Mouse (Mus musculus): ENCODE measurements around the gene Rabl2.

Rabl2 gene

DNA sequence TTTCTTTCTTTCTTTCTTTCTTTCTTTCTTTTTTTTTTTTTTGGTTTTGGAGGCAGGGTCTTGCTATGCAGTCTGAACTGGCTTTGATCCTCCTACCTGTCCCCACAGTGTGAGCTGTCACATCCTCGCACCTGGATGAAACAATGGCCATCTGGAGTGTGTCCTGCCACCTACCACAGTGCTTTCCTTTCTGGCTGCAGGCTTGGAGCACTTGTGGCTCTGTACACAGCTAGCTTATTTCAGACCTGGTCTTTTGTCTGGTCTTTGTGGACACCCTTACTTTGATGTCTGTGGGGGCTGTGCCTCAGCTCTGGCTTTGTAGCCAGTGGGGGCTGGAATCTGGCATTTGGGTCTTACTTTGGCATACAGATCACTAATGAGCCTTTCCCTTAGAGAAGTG, 40.0 kb downstream of the Rabl2 start:
- no peak for DNase-seq (ENCODE audit: low read depth, low spot score)

- no peak for DNase-seq (ENCODE audit: low read depth, low spot score)
Observed at GRCm38 (mm10) chr15:89550506-89550905, 41.2 kb downstream of the Rabl2 start.

DNA sequence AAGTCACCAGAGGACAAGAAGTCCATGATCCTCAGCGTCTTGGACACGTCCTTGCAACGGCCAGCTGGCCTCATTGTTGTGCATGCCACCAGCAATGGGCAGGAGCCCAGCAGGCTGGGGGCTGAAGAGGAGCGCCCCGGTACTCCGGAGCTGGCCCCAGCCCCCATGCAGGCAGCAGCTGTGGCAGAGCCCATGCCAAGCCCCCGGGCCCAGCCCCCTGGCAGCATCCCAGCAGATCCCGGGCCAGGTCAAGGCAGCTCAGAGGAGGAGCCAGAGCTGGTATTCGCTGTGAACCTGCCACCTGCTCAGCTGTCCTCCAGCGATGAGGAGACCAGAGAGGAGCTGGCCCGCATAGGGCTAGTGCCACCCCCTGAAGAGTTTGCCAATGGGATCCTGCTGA, 42.9 kb downstream of the Rabl2 start:
- no peak for DNase-seq (ENCODE audit: low read depth, low spot score)

DNA sequence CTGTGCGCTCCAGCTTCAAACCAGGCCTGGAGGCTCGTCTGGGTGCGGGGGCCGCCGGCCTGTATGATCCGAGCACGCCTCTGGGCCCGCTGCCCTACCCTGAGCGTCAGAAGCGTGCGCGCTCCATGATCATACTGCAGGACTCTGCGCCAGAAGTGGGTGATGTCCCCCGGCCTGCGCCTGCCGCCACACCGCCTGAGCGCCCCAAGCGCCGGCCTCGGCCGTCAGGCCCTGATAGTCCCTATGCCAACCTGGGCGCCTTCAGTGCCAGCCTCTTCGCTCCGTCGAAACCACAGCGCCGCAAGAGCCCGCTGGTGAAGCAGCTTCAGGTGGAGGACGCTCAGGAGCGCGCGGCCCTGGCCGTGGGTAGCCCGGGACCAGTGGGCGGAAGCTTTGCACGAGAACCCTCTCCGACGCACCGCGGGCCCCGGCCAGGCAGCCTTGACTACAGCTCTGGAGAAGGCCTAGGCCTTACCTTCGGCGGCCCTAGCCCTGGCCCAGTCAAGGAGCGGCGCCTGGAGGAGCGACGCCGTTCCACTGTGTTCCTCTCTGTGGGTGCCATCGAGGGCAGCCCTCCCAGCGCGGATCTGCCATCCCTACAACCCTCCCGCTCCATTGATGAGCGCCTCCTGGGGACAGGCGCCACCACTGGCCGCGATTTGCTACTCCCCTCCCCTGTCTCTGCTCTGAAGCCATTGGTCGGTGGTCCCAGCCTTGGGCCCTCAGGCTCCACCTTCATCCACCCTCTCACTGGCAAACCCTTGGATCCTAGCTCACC, 43.7 kb downstream of the Rabl2 start:
- DNase-seq (ENCODE audit: low read depth, low spot score): no peak

- DNase-seq (ENCODE audit: low read depth, low spot score): no peak
Observed at GRCm38 (mm10) chr15:89547321-89547720, 44.4 kb downstream of the Rabl2 start.

- DNase-seq (ENCODE audit: low read depth, low spot score): no peak
Observed at GRCm38 (mm10) chr15:89544171-89544570, 47.6 kb downstream of the Rabl2 start.

DNA sequence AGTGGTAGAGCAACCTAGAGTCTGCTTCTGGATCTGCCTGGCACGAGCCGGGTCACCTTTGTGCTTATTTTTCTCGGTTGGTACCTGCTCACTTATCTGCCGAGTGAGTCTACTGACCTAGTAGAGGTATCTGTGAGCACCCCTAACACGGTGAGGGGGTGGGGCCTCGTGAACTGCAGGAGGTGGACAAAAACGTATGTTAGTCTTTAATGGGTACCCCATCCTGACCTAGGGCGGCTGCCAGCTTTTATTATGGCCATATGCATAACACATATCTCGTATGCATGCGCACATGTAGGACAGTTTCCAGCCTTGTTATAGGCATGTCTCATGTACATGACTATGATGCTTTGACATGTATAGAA, 57.9 kb downstream of the Rabl2 start:
- DNase-seq (ENCODE audit: low read depth, low spot score): no peak

- DNase-seq (ENCODE audit: low read depth, low spot score): no peak
Observed at GRCm38 (mm10) chr15:89532924-89533842, 58.5 kb downstream of the Rabl2 start.
